Mouse (Mus musculus) retina, postnatal 1 day (tissue): ENCODE measurements around the gene Mrpl38.
A peak's percentile ranks its signal among the peaks of the same experiment; 100 is the strongest.
"Not testable (repeated sequence)": the region's sequence is repeated elsewhere in the genome, so short reads cannot be mapped to it uniquely, and the experiment has no call there.

Experiments
- DNase-seq: peaks from one replicate; pipeline ENCODE4 v3.0.0-alpha.2; 2012

Gene Mrpl38

DNA sequence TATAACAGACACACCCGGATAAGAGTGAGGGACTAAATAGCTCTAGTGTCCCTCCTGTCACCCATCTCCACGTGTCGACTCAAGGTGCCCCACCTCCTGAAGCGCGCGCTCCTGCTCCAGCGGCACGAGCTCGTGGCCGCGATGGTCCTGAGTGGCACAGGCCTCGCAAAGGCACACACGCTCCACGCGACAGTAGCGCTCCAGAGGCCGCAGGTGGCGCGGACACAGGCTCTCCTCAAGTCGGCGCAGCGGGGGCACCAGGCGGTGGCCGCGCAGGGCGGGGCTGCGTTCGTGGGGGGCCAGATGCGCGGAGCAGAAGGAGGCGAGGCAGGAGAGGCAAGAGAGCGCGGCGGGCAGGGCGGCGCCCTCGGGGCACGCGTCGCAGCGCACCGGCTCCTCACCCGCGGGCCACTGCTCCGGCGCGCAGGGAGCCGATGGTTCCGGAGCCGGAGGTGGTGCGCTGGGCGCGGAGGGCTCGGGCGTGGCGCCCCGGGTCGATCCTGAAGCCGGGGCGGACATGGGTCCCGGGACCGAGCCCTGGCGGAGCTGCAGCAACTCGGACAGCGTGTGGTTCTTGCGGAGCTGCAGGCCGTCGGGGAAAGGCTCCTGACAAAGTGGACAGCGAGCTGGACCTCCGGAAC, 29.1 kb downstream of the Mrpl38 start:
- peak; percentile 59 for DNase-seq

DNA sequence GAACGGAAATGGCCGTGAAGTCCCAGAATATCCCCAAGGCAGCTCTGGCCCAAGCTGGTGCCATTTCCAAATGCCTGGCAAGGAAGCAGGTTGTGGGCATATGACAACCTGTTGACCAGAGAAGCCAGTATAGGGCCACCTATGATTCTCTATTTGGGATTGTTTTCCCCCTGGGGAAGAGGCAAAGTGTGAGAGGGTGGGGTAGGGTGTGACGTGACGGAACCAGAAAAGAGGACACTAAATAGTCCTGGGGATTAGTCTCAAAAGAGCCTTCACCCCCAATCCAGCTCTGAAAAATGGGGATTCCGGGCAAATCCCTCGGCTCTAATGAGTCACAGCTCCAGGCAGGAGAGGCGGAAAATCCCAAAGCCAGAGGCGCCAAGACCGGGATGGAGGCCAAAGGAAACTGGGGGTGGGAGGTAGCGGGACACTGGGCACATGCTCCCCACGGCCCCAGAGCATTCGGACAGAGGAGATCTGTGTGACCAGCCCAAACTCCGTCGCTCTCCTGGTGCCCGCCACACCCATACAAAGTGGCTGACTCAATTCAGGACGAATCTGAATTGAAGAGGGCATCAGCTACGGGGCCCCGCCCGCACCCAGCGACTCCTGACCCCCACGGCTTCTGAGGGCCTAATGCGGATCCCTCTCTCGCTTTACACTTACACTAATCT, 30.1 kb downstream of the Mrpl38 start:
- DNase-seq: peak; percentile 39

DNA sequence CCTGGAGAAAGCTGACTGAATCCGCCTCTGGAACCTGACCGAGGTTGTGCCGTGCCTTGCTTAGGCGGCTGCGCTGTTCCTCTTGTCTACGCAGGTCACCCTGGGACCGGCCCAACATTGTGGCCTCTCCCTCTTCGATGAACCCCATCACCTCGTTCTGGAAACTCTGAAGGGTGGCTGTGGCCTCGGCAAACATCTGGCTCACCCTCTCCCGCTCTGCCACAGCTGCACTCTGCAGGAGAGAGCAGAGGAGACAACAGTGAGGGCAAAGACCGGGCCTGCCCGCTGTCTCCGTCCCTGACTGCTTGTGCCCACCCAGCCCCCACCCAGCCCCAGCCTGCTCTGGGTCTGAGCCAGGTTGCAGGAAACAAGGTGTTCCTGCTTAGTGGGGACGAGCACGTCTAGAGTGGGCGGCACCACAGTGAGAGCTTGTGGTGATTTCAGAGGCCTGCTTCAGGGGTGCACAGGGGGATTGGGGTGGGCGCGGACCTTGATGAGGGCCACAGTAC, 30.8 kb downstream of the Mrpl38 start:
- DNase-seq: no peak

DNA sequence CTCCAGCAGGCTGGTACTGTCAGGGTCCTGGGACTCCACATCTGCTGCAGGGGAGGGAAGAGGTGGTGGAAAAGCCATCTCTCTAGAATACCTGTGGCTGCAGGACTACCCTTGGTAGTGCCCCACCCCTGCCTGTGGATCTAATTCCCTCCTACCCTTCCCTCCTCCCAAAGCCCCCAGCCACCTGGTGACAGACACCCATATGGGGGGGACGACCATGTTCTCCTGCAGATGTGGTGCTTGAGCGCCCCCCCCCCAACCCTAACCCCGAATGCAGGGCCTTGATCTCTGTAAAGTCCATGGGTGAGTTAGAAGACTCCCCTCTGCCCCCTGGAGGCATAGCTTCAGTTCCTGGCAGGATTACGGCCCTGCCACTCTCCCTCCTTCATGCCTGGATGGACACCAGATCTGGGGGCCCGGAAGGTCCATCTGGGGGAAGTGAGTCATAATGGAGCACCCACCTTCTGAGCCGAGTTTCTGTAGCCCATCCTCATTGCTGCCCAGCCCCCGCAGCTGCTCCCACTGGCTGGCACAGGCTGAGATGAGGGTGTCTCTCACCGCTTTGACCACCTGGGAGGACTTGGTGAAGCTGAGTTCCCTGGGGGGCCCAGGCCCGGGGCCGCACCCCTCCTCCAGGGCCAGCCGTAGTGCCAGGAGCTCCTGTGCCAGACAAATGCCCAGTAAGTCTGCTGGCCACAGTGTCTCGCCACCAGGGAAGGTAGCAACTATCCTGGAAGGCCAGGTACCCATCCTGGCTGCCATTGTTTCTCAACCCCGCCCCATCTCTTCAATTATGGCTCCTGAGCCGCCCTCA, 31.5 kb downstream of the Mrpl38 start:
- peak; percentile 61 for DNase-seq

DNA sequence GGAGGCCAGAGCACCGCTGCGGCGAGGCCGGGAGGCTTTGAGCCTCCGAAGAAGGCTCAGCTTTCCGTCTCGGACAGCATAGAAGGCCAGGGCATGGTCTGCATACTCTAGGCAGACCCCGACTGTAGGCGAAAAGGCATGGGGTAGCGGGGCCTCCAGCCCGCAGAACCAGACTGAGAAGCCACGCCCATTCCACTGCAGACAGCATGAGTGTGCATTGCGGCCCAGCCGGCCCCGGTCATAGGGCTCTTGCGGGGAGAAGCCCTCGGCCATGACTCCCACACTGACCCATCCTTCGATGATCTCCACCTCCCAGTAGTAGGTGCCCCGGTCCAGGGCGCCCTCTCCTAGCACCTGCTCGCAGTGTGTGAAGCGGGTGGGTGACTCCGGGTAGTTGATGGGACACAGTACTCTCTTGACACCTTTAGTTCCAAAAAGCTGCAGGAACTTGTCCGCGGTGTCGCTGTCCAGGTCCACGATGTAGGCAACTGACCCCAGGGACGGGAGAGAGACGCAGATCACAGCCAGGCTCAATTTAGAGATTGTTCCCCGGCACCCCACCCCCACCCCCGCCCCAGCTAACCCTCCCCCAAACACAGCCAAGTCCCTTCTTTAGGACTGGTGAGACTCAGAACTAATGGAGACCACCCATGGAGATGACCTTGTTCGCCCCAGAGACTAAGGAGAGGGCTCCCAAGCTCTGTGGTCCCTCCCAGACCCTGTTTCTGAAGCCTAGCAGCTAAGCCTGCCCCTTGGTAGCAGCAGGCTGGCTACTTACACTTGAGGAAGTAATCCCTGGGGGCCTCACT, 32.3 kb downstream of the Mrpl38 start:
- DNase-seq: peak; percentile 68

DNA sequence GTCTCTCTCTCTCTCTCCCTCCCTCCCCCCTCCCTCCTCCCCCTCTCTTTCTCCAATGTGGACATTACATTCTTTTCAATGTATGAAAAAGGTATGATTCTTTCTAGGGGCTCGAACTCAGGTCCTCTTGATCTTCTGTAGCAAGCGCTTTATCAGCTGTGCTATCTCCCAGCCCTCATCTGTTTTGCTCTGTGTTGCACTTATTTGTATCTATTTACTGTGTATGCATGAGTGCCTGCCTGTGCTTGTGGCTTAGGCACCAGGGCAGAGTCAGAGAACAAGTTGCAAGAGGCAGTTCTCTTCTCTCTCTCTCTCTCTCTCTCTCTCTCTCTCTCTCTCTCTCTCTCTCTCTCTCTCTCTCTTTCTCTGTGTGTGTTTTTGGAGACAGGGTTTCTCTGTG, 33.6 kb downstream of the Mrpl38 start:
- no peak for DNase-seq

DNA sequence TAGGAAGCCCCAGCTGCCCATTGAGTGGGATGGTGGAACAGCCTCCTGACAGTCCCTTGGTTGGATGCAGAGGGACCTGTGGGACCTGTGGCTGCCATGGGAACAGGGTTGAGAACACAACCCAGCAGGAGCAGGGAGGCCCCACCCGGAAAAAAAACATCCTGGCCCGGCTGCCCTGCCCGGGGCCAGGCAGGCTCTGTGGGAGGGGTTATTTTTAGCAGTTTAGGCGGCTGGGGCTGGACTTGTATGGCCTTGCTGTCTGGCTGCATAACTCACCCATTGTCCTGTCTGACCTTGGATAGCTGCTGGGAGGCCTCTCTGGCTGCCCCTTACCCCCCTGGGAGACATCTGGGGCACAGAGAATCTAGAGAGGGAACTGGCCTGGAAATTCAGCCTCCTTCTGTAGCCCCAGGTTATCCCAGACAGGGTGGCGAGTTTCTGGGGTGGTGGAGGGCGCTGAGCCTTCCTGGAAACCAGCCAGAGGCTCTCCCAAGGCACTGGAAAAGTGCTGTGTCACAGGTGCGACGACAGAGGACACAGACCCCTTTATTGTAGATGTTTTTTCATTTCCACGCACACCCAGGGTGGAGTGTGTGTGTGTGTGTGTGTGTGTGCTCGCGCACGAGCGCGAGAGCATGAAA, 34.5 kb downstream of the Mrpl38 start:
- DNase-seq: peak; percentile 79

DNA sequence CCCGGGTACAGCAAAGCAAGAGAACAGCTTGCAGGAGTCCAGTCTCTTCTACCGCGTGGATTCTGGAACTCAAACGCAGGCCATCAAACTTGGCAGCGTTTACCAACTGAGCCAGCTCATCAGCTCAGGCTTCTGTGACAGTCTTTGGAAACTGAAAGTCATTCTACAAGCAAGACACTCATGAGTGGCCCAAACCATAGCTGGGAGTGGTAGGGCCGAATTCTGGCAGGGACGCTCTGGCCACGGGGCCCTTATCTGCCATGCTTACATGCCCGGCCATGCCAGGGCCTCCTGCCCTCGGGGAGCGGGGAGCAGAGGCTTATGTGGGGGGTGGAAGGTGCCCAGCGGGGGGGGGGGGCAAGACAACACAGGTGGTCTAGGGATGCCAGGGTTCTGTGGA, 35.1 kb downstream of the Mrpl38 start:
- DNase-seq: no peak

DNA sequence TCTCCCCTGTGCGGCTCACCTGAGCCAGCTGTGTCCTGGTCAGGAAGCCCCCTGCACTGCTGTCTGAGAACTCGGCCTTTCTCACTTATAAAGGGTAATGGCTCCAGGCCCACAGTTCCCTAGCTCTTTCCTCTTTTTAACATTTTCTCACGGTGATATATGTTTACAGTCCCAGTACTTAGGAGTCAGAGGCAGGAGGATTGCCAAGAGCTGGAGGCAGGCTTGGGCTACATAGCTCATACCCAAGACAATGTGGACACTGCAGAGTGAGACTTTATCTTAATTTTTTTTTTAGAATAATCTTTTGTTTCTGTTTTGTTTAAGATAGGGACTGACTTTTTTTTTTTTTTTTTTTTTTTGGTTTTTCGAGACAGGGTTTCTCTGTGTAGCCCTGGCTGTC, 36.2 kb downstream of the Mrpl38 start:
- no peak for DNase-seq

DNA sequence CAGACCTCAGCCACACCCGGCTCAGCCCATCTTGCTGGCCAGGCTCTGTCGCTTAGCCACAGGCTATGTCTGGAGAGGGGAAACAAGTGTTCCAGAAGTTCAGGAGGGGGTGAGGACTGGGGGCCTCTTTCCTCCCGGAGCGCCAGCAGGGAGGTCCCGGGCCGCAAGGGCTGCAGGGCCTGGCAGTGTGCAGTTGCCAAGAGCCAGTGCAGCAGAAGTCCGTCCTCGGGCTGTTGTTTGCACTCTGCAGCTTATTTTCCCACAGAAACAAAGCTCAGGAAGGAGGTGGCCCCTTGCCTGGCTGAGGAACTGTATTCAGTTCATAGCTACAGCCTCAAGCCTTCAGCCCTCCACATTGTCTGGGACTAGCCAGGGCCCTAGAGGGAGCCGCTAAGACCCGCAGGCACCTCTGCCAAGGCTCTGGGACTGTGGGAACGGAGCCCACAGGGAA, 36.7 kb downstream of the Mrpl38 start:
- DNase-seq: no peak

DNA sequence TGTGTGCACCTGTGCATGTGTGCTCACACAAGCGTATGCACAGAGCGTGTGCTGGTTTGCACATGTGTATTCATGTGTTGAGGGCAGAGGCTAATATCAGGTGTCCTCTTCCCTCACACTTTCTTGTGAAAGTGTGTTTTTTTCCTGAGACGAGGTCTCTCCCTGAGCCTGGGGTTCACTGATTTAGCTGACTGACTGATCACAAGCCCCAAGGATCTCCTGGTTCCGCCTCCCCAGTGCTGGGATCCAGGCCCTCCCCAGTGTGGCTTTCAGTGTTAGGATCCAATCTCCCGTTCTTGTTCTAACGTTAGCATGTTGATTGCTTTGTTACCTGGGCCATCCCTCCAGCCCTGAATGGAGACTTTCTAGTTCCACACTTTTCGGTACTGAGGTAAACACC, 37.8 kb downstream of the Mrpl38 start:
- no peak for DNase-seq

DNA sequence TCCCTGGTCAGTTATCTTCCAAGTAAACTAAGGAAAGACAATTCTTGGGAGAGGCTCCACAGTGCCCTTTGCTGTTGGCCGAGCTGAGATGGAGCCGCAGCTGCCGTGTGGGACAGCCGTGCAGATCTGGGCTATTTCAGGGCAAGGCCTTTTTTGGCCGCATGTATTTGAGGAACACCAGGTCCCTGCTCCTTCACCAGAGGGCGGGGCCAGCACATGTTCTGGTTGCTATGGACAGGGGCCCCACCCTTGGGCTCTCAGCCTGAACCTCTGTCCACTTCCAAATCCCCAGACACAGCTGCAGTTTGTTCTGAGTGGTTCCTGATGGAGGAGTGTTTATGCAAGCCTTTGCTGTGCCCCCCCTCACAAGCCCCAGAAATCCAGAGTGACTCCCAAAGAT, 38.3 kb downstream of the Mrpl38 start:
- DNase-seq: no peak

DNA sequence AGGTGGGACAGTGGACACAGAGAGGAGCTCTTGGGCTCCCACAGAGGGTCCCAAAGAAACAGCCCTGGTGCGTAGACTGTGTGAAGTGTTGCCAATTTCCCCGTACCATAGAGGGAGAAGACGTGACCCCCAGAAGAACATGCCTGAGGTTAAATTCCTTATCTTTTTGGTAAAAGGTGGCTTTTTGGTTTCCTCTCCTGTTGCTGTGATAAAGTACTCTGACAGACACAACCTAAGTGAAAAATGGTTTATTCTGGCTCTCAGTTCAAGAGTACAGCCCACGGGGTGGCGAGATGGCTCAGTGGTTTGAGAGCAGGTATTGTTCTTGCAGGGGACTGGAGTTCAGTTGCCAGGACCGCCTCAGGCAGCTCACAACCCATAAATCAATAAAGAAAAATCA, 39.2 kb downstream of the Mrpl38 start:
- DNase-seq: no peak

DNA sequence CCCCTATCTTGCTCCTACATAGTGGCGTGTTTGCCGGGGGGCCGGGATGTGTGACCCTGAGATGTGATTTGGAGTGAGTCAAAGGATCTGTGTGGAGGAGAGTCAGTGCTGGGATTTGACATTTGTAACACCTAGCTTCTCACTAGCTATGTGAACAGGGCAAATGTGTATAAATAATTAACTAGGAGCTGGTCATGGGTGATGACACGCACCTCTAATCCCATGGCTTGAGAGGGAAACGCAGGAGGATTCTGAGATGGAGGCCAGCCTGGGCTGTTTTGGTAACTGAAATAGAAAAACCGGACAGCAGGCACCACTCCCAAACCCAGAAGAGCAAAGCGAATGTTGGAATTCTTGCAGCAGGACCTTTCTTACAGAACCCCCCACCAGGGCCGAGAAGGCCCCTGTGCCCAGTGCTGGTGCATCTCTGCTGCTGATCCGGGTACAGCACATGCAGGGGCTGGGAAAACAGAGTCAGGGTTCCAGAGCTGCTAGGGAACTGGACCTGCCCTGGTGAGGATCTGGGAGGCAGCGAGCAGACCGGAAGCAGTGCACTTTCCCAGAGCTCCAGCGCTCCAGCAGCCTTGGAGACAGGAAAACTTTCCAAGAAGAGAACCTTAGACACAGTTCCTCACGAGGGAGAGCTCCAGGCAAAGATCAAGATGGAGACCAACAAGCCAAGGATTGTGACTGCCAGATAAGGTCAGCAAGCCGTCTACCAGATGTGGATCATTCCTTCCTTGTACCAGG, 39.8 kb downstream of the Mrpl38 start:
- DNase-seq: no peak

DNA sequence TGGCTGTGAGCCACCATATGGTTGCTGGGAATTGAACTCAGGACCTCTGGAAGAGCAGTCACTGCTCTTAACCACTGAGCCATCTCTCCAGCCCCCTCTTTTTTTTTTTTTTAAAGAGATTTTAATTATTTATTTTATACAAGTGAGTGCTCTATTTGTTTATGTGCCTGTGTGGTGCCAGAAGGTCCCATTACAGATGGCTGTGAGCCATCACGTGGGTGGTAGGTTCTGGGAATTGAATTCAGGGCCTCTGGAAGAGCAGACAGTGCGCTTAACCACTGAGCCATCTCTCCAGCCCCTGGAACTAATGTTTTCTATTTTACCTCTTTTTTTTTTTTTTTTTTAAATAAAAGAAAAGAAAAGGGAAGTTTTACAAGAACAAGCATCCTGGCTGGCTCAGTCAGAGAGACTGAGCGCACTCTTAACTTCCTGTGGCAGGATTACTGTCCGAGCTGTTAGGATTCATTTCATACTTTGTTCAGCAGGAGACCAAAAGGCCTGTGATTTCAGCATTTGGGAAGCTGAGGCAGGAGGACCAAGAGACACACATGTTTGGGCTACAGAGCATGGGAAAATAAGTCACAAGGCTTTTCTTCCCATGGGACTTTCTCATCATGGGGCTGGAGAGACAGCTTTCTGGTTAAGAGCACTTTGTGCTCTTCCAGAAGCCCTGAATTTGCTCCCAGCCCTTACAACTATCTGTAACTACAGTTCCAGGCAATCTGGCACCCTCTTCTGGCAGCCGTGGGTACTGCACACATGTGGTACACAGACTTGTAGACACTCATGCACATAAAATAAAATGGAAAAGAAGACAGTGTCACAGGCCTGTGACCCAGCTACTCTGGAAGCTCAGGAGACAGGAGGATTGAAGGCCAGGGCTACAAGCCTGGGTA, 42.2 kb downstream of the Mrpl38 start:
- DNase-seq: peak; percentile 50

DNA sequence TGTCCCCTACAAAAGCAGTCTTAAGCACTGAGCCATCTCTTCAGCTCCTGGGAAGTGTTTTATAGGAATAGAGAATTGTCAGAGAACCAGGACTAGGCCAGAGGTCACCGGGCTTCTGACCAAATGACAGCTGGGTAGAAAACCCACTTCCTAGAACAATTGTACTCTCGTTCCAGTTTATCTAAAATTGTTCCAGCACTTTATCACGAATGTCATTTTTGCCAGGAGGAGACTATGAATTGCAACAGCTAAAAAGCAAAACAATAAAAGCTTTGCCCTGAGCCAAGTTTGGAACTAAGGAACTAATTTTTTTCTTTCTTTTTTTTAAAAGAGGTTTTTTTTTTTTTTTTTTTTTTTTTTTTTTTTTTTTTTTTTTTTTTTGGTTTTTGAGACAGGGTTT, 43.1 kb downstream of the Mrpl38 start:
- DNase-seq: no peak

DNA sequence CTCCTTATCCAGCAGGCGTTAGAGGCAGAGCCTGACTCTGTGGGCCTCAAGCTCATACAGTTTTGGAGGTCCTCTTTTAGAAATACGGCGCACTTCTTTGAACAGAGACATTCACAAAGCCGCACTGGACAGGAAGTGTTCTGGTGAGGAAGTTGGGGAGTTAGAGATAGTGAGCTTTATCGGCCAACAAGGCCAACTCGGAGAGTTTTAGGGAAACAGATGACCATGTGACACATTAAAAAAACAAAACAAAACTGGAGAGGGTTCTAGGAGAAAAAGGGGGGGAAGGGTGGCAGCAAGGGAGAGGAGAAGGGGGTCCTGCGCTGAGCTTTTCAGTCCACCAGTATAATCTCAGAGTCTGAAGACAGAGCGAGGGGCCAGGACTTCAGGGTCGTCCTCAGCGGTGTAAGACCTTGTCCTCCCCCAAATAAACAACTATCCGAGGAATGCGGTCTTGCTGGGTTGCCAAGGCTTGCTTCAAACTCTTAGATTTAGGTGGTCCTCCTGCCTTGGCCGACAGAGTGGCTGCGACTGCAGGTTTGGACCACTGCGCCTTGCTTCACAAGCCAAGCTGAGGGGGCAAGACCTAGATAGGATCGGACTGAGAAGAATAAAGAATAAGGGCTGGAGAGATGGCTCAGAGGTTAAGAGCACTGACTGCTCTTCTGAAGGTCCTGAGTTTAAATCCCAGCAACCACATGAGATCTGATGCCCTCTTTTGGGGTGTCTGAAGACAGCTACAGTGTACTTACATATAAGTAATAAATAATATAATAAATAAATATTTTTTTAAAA, 44.7 kb downstream of the Mrpl38 start:
- DNase-seq: no peak

DNA sequence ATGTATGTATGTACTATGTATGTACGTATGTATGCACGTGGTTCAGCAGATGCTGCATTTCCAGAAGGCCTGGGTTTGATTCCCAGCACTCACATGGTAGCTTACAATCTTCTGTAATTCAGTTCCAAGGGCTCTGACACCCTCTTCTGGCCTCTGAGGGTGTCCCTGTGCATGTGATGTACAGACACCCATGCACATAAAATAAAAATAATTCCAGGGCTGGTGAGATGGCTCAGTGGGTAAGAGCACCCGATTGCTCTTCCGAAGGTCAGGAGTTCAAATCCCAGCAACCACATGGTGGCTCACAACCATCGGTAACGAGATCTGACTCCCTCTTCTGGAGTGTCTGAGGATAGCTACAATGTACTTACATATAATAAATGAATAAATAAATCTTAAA, 45.7 kb downstream of the Mrpl38 start:
- DNase-seq: not testable (repeated sequence)

DNA sequence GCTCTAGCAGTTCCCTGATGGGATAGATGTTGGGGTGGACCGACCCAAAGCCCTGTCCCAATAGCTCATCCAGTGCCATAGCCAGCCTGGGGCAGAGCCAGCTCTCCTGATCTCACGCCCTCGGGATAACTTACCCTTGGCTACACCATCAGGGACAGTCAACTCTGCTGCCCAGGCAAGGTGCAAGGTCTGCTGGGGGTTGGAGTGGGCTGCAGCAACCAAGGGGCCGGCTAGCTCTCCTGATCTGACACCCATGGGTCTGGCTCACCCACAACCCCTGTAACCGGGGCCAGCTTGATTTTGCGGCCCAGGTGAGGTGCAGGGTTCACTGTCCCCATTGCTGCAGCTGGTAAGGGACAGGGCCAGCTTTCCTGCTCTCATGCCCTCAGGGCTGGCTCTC, 47.1 kb downstream of the Mrpl38 start:
- no peak for DNase-seq

DNA sequence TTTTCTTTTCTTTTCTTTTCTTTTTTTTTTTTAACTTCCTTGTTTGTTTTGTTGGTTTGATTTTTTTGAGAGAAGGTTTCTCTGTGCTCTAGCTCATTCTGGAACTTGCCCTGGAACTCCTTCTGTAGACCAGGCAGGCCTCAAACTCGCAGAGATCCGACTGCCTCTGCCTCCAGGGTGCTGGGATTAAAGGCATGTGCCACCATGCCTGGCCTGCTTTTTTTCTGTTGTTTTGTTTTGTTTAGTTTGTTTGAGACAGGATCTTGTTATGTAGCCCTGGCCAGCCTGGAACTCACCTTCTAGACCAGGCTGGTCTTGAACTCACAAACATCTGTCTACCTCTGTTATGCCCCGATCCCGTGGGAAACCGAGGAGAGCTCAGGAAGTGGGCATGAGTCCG, 49.1 kb downstream of the Mrpl38 start:
- DNase-seq: no peak
